Mouse (Mus musculus) MEL (cell line): Measurements from ENCODE around the gene Ppp2r5b. TPM values are rescaled to one million over a fixed set of nuclear protein-coding genes. Genes with fewer than 3 reads are reported as not detected.

ENCODE experiments used
- DNase-seq: peaks from one replicate; pipeline ENCODE4 v3.0.0; 2011; ENCODE audit warnings: low read depth, low spot score
- H3K27ac ChIP-seq: 2 replicates; pipeline ENCODE4 v1.5.1; 2012; ENCODE audit warnings: low read depth, mild to moderate bottlenecking, control low read depth, low read length, moderate library complexity; ENCODE audit not compliant: control insufficient read depth
- H3K27me3 ChIP-seq, 2 experiments: fragments of 150-350 bp in 1 of 2; sonication (generic) in 1 of 2; 2 replicates each; pipeline ENCODE4 v1.6.1; 2012; ENCODE audit warnings: low read length in 2 of 2, mild to moderate bottlenecking in 2 of 2, improper control_type of control experiment in 1 of 2, moderate library complexity in 1 of 2; ENCODE audit not compliant: insufficient read depth in 2 of 2, control insufficient read depth in 1 of 2
- H3K36me3 ChIP-seq, 2 experiments: 2 replicates each; pipeline ENCODE4 v1.6.1; 2012 to 2014; ENCODE audit warnings: low read length in 2 of 2, improper control_type of control experiment in 1 of 2, inconsistent platforms in 1 of 2, mild to moderate bottlenecking in 1 of 2; ENCODE audit not compliant: insufficient read depth in 2 of 2, control insufficient read depth in 1 of 2
- H3K4me1 ChIP-seq, 2 experiments: fragments of 150-350 bp in 1 of 2; sonication (generic) in 1 of 2; 2 replicates each; pipeline ENCODE4 v1.6.1; 2012; ENCODE audit warnings: low read length in 2 of 2, improper control_type of control experiment in 1 of 2, mild to moderate bottlenecking in 1 of 2; ENCODE audit not compliant: insufficient read depth in 2 of 2, control insufficient read depth in 1 of 2
- H3K4me3 ChIP-seq, 2 experiments: fragments of 150-350 bp in 1 of 2; sonication (generic) in 1 of 2; 2 replicates each; pipeline ENCODE4 v1.5.1; 2012; ENCODE audit warnings: low read depth in 2 of 2, low read length in 2 of 2, mild to moderate bottlenecking in 2 of 2, moderate library complexity in 2 of 2, control low read depth in 1 of 2, improper control_type of control experiment in 1 of 2; ENCODE audit not compliant: control insufficient read depth in 1 of 2, insufficient read depth in 1 of 2
- H3K79me2 ChIP-seq: 2 replicates; pipeline ENCODE4 v1.6.1; 2012; ENCODE audit warnings: mild to moderate bottlenecking, low read length, moderate library complexity; ENCODE audit not compliant: control insufficient read depth, poor library complexity, insufficient read depth
- H3K9ac ChIP-seq: 2 replicates; pipeline ENCODE4 v1.6.1; 2012; ENCODE audit warnings: low read depth, mild to moderate bottlenecking, control low read depth, low read length, moderate library complexity; ENCODE audit not compliant: control insufficient read depth, poor library complexity, severe bottlenecking
- H3K9me3 ChIP-seq: fragments of 150-350 bp; sonication (generic); replicated peaks from 2 replicates; pipeline ENCODE4 v1.6.1; 2012; ENCODE audit warnings: mild to moderate bottlenecking, low read length, improper control_type of control experiment, moderate library complexity; ENCODE audit not compliant: insufficient read depth
- CTCF ChIP-seq, 3 experiments: IDR thresholded peaks in 2 of 3; conservative IDR thresholded peaks in 1 of 3; 2 replicates each; pipeline ENCODE4 v1.5.1; 2011 to 2012; ENCODE audit warnings: low read length in 3 of 3, low read depth in 2 of 3, mild to moderate bottlenecking in 2 of 3, improper control_type of control experiment in 1 of 3, inconsistent platforms in 1 of 3, mixed read lengths in 1 of 3, moderate library complexity in 1 of 3; ENCODE audit not compliant: control insufficient read depth in 1 of 3, insufficient read depth in 1 of 3, poor library complexity in 1 of 3, severe bottlenecking in 1 of 3
- ETS1 ChIP-seq: IDR thresholded peaks from 2 replicates; pipeline ENCODE4 v1.6.1; 2012; ENCODE audit warnings: low read depth, mild to moderate bottlenecking, inconsistent platforms, low read length, improper control_type of control experiment, moderate library complexity
- KAT2A ChIP-seq: conservative IDR thresholded peaks from 2 replicates; pipeline ENCODE4 v1.6.1; 2012; ENCODE audit warnings: low read depth, low read length, improper control_type of control experiment, inconsistent platforms
- MAFK ChIP-seq: IDR thresholded peaks from 2 replicates; pipeline ENCODE4 v1.6.1; 2011; ENCODE audit warnings: low read depth, mild to moderate bottlenecking, low read length, improper control_type of control experiment, borderline replicate concordance
- MXI1 ChIP-seq: IDR thresholded peaks from 2 replicates; pipeline ENCODE4 v1.6.1; 2011; ENCODE audit warnings: mild to moderate bottlenecking, low read depth, low read length, improper control_type of control experiment
- MYB ChIP-seq: IDR thresholded peaks from 2 replicates; pipeline ENCODE4 v1.6.1; 2011; ENCODE audit warnings: mild to moderate bottlenecking, low read depth, low read length, improper control_type of control experiment
- NELFE ChIP-seq: IDR thresholded peaks from 2 replicates; pipeline ENCODE4 v1.6.1; 2011; ENCODE audit warnings: low read depth, low read length, improper control_type of control experiment
- POLR2AphosphoS2 ChIP-seq: IDR thresholded peaks from 2 replicates; pipeline ENCODE4 v1.6.1; 2011; ENCODE audit warnings: low read length, improper control_type of control experiment
- RAD21 ChIP-seq: IDR thresholded peaks from 2 replicates; pipeline ENCODE4 v1.6.1; 2011; ENCODE audit warnings: mild to moderate bottlenecking, low read depth, low read length, improper control_type of control experiment
- RCOR1 ChIP-seq: IDR thresholded peaks from 2 replicates; pipeline ENCODE4 v1.6.1; 2012; ENCODE audit warnings: low read depth, mild to moderate bottlenecking, inconsistent platforms, low read length, improper control_type of control experiment
- TAL1 ChIP-seq: IDR thresholded peaks from 2 replicates; pipeline ENCODE4 v1.6.1; 2012; ENCODE audit warnings: mild to moderate bottlenecking, inconsistent platforms, low read length, moderate library complexity, mixed read lengths
- TBP ChIP-seq: IDR thresholded peaks from 2 replicates; pipeline ENCODE4 v1.8.0; 2011; ENCODE audit warnings: low read depth, low read length, improper control_type of control experiment
- UBTF ChIP-seq: IDR thresholded peaks from 2 replicates; pipeline ENCODE4 v1.6.1; 2012; ENCODE audit warnings: low read depth, mild to moderate bottlenecking, inconsistent platforms, low read length, improper control_type of control experiment, moderate library complexity, borderline replicate concordance; ENCODE audit not compliant: insufficient read depth
- USF1 ChIP-seq: IDR thresholded peaks from 2 replicates; pipeline ENCODE4 v1.6.1; 2014; ENCODE audit warnings: low read depth, mild to moderate bottlenecking, inconsistent platforms, low read length, improper control_type of control experiment, moderate library complexity
- USF2 ChIP-seq, 2 experiments: IDR thresholded peaks; 2 replicates each; pipeline ENCODE4 v1.6.1; 2011 to 2012; ENCODE audit warnings: improper control_type of control experiment in 2 of 2, low read length in 2 of 2, borderline replicate concordance in 1 of 2, inconsistent platforms in 1 of 2, low read depth in 1 of 2, mild to moderate bottlenecking in 1 of 2; ENCODE audit not compliant: insufficient read depth in 1 of 2
- ZMIZ1 ChIP-seq: IDR thresholded peaks from 2 replicates; pipeline ENCODE4 v1.6.1; 2012; ENCODE audit warnings: low read depth, mild to moderate bottlenecking, inconsistent platforms, low read length, improper control_type of control experiment, moderate library complexity
- ZNF384 ChIP-seq: IDR thresholded peaks from 2 replicates; pipeline ENCODE4 v1.6.1; 2012; ENCODE audit warnings: low read depth, mild to moderate bottlenecking, inconsistent platforms, low read length, improper control_type of control experiment
- polyA plus RNA-seq, 2 experiments: library from polyadenylated mRNA; stranded (reverse) in 1 of 2; unstranded in 1 of 2; fragments of >175 nt in 1 of 2; fragments of >200 nt in 1 of 2; gene quantifications; 2 replicates each; pipeline versions ENCODE4 v1.2.1 to v1.2.4; 2012; ENCODE audit warnings: low replicate concordance in 2 of 2, low read depth in 1 of 2; ENCODE audit not compliant: insufficient read length in 2 of 2, insufficient read depth in 1 of 2, missing spikeins in 1 of 2
- total RNA-seq: library from RNA; depleted of rRNA; stranded (reverse); fragments of 300-350 nt; gene quantifications from 2 replicates; pipeline ENCODE4 v1.2.3, GENCODE M21; 2012

The Ppp2r5b gene
- total and polyA plus RNA-seq, 3 experiments, result 14.7 to 15.6 TPM; not detected in 1

GRCm38 (mm10) chr19:6247526-6248300 lies 12.0 kb upstream of the Ppp2r5b start:
- Histone ChIP-seq H3K9ac (no peak overlapping the region), H3K9me3 (no peaks in the 10 kb centered on the region), H3K27ac (no peak overlapping the region), H3K4me1 (peaks cover 0 to 4% of the 10 kb centered on the region in 2 experiments; a peak in 1 of 4 replicates), H3K79me2 (peaks cover 3% of the 10 kb centered on the region; the same call in 1 of the 2 replicates), H3K36me3 (peaks cover 0 to under 1% of the 10 kb centered on the region in 2 experiments; a peak in 3 of 4 replicates), H3K27me3 (no peaks in the 10 kb centered on the region), H3K4me3 (no peak overlapping the region)
- TF ChIP-seq NELFE (no peak), POLR2AphosphoS2 (no peak), ZMIZ1 (no peak), ZNF384 (no peak), CTCF (IDR thresholded peaks at IDR 0.05 in 2 of 3, conservative IDR thresholded peaks at IDR 0.05 in 1 of 3; ENCODE audit: control insufficient read depth in 1 of 3, insufficient read depth in 1 of 3, low read depth in 2 of 3, low read length in 3 of 3, poor library complexity in 1 of 3, severe bottlenecking in 1 of 3) (no peak), ETS1 (no peak), USF1 (no peak), USF2 (IDR thresholded peaks at IDR 0.05; ENCODE audit: borderline replicate concordance in 1 of 2, insufficient read depth in 1 of 2, low read depth in 1 of 2, low read length in 2 of 2) (no peak), MAFK (no peak), TAL1 (no peak), MXI1 (no peak)
- no peak for DNase-seq

- no peak for DNase-seq
- Histone ChIP-seq H3K27me3 (no peaks in the 10 kb centered on the region), H3K4me1 (peaks cover 0 to 10% of the 10 kb centered on the region in 2 experiments; a peak in 1 of 4 replicates), H3K36me3 (peaks cover 0 to 2% of the 10 kb centered on the region in 2 experiments; a peak in 3 of 4 replicates), H3K27ac (no peak overlapping the region), H3K4me3 (no peak overlapping the region), H3K9ac (no peak overlapping the region), H3K9me3 (no peaks in the 10 kb centered on the region), H3K79me2 (peaks cover 11% of the 10 kb centered on the region)
- TF ChIP-seq RAD21 (no peak), MYB (no peak), RCOR1 (no peak), TBP (no peak), MAFK (no peak), KAT2A (no peak), UBTF (no peak)
Measured at GRCm38 (mm10) chr19:6245806-6246205, 10.1 kb upstream of the Ppp2r5b start.
